Mouse (Mus musculus) heart, postnatal 4 days (tissue): Measurements from ENCODE around the gene Fv1. TPM values are rescaled to one million over a fixed set of nuclear protein-coding genes. Genes with fewer than 3 reads are reported as not detected.
A peak's percentile ranks its signal among the peaks of the same experiment; 100 is the strongest.

Experiments
- DNase-seq: peaks from one replicate; pipeline ENCODE4 v3.0.0; 2021
- total RNA-seq, 2 experiments: library from RNA; stranded (reverse); gene quantifications; 2 replicates each; pipeline ENCODE4 v1.2.3; 2021

Gene Fv1
- total RNA-seq, 2 experiments from 2014 or later, result 9.9 to 11.7 TPM

DNA sequence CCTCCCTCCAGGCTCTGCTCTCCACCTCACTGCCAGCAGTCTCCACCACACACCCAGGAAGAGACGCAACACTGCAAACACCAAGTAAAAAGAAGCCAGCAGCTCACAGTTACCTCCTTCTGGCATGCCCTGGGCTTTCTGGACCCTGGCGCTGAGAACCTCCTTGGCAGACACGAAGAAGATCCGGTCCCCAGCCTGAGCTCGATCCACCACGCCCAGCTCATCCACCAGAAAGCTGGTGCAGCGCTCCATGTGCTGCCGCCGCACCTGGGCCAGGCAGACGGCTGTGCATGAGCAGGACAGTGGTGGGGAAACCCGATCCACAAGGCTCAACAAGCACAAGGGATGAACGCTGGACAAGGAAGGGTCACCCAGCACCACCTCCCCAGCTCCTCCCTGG lies 17.4 kb downstream of the Fv1 start:
- DNase-seq, result no peak

DNA sequence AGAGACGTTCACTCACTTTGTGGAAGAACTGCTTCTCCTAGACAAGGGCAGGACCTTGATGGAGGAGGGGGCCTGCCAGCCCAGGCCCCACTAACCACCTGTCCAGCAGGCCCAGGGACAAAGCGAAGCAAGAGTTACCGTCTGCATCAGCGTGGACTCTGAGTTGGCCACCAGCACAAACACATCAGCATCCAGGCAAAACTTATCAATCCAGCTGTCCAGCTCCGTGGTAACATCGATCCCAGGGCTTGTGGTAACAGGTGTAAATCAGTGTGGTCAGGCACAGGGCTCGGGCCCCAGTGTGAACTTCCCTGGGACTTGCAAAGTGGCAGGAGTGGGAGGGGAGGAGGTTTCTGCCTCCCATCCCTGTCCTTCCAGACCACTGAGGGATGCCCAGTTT lies 18.5 kb downstream of the Fv1 start:
- no peak for DNase-seq

DNA sequence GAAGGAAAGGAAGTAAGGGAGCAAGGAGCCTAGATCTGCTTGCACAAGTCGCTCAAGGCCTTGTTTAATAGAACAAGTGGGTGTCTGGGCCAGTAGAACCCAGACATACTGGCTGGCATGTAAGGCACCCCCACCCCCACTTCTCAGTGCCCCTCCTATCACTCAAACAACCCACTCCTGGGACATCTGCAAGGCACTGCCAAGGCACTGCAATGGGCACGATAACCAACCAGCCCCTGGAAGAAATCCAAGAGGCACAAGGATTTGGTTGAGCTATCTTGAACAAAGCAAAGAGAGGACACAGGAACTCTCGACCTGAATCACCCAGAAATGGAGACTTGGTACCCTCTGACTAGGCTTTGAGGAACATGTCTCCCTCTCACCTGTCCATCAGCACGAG lies 19.5 kb downstream of the Fv1 start:
- DNase-seq, result no peak

DNA sequence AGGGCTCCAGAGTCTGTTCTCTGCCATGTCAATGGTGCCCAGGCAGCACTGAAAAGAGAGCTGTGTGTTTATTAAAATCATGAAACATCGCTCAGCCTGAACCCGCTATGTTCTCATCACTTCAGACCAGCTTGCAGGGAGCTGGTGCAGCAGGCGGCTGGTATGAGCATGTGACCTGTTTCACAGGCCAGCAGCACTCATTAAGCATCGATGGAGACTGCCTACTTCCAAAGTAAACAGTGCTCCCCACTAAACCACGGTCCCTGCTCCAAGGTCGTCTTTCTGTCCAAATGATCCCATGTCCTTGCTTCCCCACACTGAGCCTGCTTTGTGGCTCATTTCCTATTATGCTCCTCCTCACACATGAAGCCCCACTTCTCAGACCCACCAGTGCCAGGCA lies 21.6 kb downstream of the Fv1 start:
- no peak for DNase-seq

DNA sequence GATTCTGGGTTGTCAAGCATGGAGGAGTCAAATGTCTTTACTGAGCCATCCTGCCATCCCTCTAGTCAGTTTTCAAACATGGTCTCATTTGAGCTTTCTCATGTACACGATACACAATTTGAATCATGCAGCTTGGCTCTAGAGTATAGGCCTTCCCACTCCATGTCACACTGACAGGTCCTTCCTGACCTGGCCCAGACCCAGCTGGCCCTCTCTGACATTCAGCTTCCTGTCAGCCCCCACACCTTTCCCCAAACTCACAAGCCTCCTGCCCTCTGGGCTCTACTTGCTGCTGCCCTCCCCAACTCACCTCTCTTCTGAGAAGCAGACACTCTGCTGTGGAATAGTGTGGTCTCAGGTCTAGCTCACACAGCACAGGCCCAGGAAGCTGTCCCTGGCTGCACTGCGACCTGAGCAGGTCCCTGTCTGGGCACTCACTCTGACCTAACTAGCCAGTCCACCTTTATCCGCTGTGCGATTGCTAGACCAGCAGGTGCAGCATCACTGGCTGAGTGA lies 27.1 kb downstream of the Fv1 start:
- DNase-seq, result peak; percentile 64

DNA sequence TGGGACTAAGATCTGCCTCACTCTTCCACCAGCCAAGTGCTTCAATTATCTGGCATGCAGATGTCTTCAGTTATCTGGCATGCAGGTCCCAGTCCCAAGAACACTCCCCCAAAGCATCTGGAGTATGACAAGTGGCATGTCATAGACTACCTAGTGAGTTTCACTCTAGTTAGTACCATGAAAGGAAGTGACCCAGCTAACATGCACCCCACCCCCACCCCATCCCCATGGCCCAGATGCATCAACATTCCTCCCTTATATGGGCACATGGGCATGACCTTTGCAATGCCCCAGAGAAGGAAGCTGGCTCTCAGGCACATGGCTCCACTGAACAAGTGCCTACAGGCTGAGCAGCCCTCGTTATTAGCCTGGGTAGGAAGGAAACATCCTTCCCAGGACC lies 27.6 kb downstream of the Fv1 start:
- DNase-seq, result peak; percentile 49

DNA sequence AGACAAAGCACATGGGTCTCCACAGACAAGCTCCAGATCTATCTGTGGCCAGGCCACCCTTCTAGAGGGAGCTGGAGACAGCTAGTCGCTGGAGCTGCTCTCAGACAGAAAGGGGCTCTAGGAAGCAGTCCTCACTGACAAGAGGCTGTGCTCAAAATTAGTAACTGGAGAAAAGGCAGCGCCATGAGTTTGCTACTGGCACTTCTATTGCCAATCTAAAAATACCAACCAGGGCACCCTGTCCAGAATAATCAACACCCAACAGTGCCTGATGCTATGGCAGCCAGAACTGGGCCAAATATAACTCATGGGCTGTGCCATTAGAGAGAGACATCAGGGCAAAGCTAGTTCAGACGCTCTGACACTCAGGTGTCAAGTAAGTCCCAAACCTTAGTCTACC lies 28.6 kb downstream of the Fv1 start:
- DNase-seq, result peak; percentile 50

DNA sequence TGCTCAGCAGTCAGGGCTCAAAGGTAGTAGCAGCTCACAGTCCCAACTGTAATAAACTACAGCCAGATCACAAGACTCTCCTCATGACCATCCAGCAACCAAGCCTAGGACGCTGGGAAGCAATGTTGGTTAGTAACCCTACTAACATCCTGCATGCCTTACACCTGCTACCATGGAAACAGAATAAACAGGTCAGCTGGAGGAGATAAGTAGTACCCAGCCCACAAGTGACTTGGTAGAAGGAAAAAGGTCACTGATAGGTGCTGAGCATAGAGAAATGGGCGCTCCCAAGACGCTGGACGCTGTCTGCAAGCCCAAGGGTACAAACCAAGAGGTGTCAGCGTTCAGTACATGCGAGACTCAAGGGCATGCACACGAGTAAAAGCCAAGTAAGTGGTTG lies 31.7 kb downstream of the Fv1 start:
- peak; percentile 34 for DNase-seq

DNA sequence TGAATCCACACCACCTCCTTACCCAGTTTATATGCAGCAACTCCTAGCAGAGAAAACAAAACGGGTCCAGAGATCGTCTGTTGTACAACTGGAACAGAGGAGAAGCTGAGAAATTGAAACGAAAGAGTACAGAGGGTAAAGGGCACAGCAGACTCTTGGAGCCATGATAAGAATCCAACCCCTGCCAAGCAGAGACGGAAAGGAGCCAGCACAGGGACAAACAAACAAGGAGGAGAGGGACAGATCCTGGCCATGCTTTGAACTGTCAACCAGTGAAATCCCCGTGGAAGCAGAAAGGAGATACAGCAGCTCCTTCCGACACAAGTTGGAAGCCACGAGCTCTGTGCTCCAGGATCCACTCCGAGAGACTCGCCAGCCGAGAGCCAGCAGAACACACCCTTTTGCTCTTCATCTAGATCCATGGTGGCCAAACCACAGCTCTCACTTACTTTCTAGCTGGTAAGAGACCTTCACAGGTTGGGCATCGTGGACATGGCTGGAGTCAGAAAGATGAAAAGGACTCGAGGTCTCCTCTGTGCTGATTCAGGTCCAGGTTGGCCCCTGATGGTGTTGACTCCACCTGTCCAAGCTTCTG lies 34.2 kb downstream of the Fv1 start:
- DNase-seq, result no peak

DNA sequence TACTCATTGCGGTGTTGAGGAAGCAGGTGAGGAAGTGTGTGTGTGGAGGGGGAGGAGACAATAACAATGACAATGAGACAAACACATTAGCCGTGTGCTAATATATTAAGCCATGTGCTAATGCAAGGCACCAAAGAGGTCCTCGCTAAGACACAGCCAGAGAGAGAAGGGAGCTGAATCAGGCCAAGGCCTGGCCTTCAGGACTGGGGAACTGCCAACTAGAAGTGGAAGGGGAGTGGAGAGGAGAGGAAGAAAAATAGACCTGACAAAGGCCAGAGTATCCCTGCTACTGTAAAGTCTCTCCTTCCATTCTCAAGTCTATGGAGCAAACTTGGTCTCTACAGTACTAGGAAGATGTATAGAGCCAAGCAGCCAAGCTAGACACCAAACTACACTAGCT lies 34.8 kb downstream of the Fv1 start:
- no peak for DNase-seq

DNA sequence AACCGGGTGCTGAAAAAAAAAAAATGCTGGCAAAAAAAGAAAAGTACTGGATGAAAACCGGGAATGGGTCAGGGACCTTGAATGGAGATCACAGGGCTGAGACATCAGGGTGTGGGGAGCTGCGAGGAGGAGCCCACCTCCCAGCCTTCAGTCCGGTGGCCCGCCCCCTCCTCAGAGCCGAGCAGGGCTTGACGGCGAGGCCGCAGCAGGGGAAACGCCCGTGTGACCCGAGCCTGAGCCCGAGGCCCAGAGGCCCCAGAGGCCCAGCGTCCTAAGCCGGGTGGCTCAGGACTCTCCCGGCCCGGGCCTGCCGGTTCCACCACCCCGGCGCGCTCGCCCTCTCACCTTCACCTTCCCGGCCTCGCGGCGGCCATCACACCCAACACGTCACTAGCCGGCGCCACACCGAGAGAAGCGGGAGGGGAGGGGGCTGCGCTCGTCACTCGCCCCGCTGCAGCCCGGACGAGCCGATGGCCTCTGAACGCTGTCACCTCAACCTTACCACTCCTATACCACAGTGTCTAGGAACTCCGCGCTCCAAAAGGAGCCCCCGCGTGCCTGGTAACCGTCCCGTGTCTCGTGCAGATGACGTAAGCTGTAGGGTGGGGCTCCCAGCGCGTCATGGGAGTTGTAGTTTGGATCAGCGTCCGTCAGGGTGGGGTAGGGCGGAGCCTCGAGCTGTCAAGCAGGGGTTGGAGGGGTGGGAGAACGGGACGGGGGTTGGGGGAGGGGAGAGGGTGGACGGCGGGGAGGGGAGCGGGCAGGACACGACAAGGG lies 35.7 kb downstream of the Fv1 start, which contains the start of gene Mfn2:
Mfn2 (minus strand) TSS at position 392 of the 777 bp plus-strand sequence.
- peak; percentile 91 for DNase-seq

DNA sequence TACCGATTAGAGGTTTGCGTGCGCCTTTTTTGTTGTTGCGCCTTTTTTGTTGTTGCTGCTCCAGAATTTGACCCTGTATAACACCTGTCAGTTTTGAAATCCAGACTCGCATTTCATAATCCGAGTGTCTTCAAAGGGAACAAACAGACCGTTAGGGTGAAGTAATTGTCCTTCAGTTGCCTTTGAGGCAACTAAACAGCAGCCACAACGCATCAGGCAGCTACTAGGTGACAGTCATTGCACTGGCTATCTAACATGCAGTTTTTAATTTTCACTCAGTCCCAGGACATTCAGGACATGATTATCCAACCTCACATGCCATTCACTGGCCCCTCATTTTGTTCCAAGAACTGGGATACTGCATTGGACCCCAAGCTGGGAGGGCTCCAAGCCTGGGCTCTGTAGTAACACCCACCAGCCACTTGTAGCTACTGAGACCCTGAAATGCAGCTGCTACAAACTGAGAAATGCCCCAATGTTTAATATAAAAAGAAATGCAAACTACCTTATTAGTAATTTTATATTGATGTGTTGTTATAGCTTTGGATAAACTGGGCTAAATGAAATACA lies 36.4 kb downstream of the Fv1 start:
- DNase-seq, result no peak

DNA sequence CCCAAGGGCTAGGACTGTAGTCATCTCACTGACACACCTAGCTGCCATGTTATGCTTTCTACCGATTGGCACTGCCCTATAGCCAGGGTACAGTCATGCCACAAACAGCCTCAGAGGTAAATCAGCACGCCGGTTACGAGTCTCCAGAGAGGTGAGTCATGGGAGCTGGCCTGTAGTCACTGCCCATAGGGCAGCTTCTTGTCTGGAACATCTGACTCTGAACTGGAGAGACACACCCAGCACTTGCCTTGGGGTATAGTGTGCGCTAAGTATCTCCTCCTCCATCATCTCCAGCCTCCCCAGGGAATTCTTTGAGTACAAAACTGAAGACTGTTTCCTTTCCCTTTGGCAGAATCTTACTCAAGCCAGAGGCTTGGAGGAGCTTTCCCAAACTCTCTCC lies 37.5 kb downstream of the Fv1 start:
- DNase-seq, result no peak

DNA sequence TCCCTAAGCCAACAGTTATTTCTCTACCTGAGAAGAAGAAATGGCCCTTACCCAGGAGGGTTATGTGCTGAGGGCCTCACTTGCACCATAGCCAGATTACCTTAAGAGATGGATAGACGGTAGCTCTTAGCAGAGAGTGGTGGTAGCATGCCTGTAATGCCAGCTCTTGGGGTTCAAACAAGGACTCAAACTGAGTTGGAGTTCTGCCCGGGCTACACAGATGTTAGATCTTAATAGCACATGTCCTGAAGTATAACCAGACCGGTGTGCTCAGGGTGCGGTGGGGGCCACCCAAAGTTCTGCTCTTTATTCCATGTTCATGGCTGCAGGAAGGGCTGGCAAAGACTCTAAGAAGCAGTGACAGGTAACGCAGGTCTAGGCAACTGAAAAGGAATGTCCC lies 40.7 kb downstream of the Fv1 start:
- DNase-seq, result peak; percentile 63

DNA sequence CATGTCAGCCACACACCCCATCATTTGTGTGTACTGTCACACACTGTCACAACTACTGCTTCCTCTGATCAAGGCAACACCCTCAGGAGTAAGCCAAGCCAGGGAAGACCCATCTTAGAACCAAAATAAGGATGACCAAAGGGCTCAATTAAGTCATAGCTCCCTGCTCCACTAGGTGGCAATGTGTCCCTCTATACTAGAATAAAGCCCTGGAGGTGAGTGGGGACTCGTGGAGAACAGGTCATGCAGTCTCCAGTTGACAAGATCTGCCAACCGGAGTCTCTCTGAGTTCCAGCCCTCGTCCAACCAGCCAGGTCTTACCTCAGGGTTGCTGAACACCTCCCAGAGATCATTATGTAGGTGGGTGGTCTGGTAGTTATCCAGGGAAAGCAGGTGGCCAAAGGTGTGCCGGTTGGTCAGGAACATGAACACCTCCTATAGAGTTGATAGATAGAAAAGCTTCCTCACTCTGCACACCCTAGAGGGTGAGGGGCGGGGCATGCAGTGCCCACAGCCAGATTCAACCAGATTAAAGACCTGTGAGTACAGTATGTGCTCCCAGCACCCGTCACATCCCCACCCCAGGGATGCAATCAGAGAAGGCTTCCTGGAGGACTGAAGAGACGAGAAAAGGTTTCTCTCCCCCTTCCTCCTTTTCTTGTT lies 49.8 kb downstream of the Fv1 start:
- peak; percentile 73 for DNase-seq

Other genes with a start within 250 kb of the Fv1 start
- gene Zfp979, start 226.5 kb upstream of the Fv1 start, total RNA-seq, result 1 to 10 TPM; 3.2 to 3.5 TPM
- under 1 TPM in 1 of 2 experiments, not detected in 1; 0.18 TPM for gene Zfp534, start 166.4 kb upstream of the Fv1 start, total RNA-seq
- 1 to 10 TPM; 3.8 to 4.4 TPM for gene Zfp984, start 59.2 kb upstream of the Fv1 start, total RNA-seq
- gene Zfp933, start 20.6 kb upstream of the Fv1 start, total RNA-seq, result 10 to 100 TPM in 1 of 2 experiments, 1 to 10 TPM in 1; 9.1 to 12.6 TPM
- gene Miip, start 163 bp upstream of the Fv1 start, total RNA-seq, result 10 to 100 TPM; 17.8 to 21.7 TPM
- gene Mfn2, start 35.7 kb downstream of the Fv1 start, total RNA-seq, result 100 to 1,000 TPM; 505 to 526 TPM
- 10 to 100 TPM; 80.9 to 82.5 TPM for gene Plod1, start 67.8 kb downstream of the Fv1 start, total RNA-seq
- gene 2510039O18Rik, start 71.9 kb downstream of the Fv1 start, total RNA-seq, result 10 to 100 TPM; 46.8 to 49.3 TPM
- gene Nppb, start 116.8 kb downstream of the Fv1 start, total RNA-seq, result 100 to 1,000 TPM; 736 to 787 TPM
- gene Nppa, start 131.7 kb downstream of the Fv1 start, total RNA-seq, result 1,000 to 10,000 TPM; 1,585 to 1,953 TPM
- 10 to 100 TPM; 15.8 to 16.3 TPM for gene Clcn6, start 169.8 kb downstream of the Fv1 start, total RNA-seq
- gene Mthfr, start 170.1 kb downstream of the Fv1 start, total RNA-seq, result 10 to 100 TPM; 14.1 to 14.3 TPM
- gene Agtrap, start 219.1 kb downstream of the Fv1 start, total RNA-seq, result 10 to 100 TPM; 24.8 to 27.4 TPM